Mouse (Mus musculus): ENCODE measurements around the gene Babam2. TPM values are rescaled to one million over a fixed set of nuclear protein-coding genes. Genes with fewer than 3 reads are reported as not detected.

Babam2 gene
- polyA plus RNA-seq, 1 experiment from 2014 or later = 33.5 TPM

DNA sequence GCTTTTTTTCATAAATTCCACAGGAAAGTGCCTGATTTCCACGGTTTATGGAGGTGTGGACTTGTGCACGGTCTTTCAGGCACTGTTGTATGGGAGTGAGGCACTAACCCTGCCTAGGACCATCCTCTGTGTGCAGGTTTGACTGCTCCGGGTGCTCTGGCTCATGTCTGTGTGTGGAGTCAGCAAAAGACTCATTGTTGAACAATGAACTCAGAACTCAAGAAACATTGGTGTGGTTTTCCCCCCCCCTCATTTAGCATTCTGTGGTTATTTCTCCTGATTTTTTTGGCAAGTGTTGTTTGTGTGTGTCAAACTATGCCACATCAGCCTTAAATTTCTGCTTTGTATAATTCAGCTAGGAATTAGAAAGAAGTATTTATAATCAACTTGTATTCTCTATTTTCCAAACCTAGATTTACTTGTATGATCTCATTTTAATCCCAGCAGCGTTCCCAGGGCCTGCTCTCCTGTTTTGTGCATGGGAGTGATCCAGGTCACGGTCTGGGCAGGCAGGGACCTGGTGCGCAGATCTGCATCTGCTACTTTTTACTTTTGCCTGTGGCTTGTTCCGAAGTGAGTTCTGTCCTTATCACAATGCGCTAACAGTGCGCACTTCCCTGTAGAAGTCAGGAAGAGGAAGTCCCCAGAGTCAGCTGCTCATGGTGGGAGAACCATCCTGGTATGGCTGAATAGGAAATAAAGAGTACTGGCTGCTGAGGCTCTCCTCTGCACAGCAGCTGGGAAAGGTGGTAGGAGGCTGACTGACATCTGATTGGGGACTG, 61.0 kb downstream of the Babam2 start:
- no peak overlapping the region for H3K27ac ChIP-seq (replicated peaks; ENCODE audit: low read depth, low read length)
- ATAC-seq (ENCODE audit: low FRiP score, low TSS enrichment) = no peak
- no peak overlapping the region for H3K9ac ChIP-seq (replicated peaks; ENCODE audit: low read length)
- no peaks in the 10 kb centered on the region for H3K27me3 ChIP-seq (ENCODE audit: control insufficient read depth, insufficient read depth, low read length)
- H3K9me3 ChIP-seq (ENCODE audit: control insufficient read depth, low read length) = no peaks in the 10 kb centered on the region
- H3K4me2 ChIP-seq (ENCODE audit: low read length) = no peak overlapping the region
- DNase-seq = no peak
- H3K36me3 ChIP-seq (ENCODE audit: control insufficient read depth, insufficient read depth, low read length) = no peaks in the 10 kb centered on the region
- WGBS = 92% methylated on average over 9 of the region's 9 CpGs
- no peaks in the 10 kb centered on the region for H3K4me1 ChIP-seq (ENCODE audit: control insufficient read depth, insufficient read depth, low read length)
- H3K4me3 ChIP-seq (replicated peaks; ENCODE audit: low read depth, low read length) = no peak overlapping the region

DNA sequence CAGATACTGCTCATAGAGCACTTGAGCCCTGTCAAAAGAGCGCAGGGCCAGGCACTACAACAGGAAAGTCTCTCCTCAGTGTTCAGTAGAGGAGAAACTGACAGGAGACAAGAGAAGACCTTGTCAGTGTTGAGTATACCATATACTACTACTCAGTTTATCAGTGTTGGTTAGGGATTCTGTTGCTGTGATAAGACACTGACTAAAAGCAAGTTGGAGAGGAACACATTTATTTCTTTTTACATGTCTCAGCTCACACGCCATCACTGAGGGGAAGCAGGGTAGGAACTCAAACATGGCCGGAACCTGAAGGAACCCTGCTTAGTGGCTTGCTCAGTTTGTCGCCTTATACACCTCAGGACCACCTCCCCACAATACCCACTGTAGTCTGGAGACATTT, 64.4 kb downstream of the Babam2 start:
- DNase-seq (no peak), ATAC-seq (ENCODE audit: low FRiP score, low TSS enrichment) (no peak)
- H3K36me3 ChIP-seq (ENCODE audit: control insufficient read depth, insufficient read depth, low read length) = no peaks in the 10 kb centered on the region
- 92% methylated on average over 4 of the region's 4 CpGs for WGBS
- H3K9me3 ChIP-seq (ENCODE audit: control insufficient read depth, low read length) = no peaks in the 10 kb centered on the region
- H3K27me3 ChIP-seq (ENCODE audit: control insufficient read depth, insufficient read depth, low read length) = no peaks in the 10 kb centered on the region
- no peak overlapping the region for H3K4me3 ChIP-seq (replicated peaks; ENCODE audit: low read depth, low read length)
- H3K4me2 ChIP-seq (ENCODE audit: low read length) = no peak overlapping the region
- H3K9ac ChIP-seq (replicated peaks; ENCODE audit: low read length) = no peak overlapping the region
- no peaks in the 10 kb centered on the region for H3K4me1 ChIP-seq (ENCODE audit: control insufficient read depth, insufficient read depth, low read length)
- H3K27ac ChIP-seq (replicated peaks; ENCODE audit: low read depth, low read length) = no peak overlapping the region

DNA sequence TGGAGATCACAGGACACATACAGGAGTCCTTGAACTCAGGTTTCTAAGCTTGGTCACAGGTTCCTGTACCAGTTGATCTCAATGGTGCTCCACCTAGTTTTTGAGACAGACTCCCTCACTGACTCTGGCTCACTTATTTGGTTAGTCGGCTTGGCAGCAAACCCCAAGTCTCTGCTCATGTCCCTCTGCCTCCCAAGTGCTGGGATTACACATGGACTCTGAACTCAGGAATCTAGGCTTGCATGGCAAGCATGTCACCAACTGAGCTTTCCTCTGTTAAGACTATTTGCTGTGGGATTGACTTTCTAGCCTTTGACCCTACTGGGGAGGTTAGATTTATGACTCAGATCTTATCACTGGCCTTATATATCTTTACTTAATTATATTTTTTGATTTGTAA, 65.3 kb downstream of the Babam2 start:
- H3K27me3 ChIP-seq (ENCODE audit: control insufficient read depth, insufficient read depth, low read length) = no peaks in the 10 kb centered on the region
- no peak overlapping the region for H3K27ac ChIP-seq (replicated peaks; ENCODE audit: low read depth, low read length)
- ATAC-seq (ENCODE audit: low FRiP score, low TSS enrichment) = no peak
- H3K36me3 ChIP-seq (ENCODE audit: control insufficient read depth, insufficient read depth, low read length) = no peaks in the 10 kb centered on the region
- no peaks in the 10 kb centered on the region for H3K4me1 ChIP-seq (ENCODE audit: control insufficient read depth, insufficient read depth, low read length)
- no peak for DNase-seq
- WGBS = 84% methylated on average over 1 of the region's 1 CpGs
- no peak overlapping the region for H3K9ac ChIP-seq (replicated peaks; ENCODE audit: low read length)
- no peak overlapping the region for H3K4me2 ChIP-seq (ENCODE audit: low read length)
- no peaks in the 10 kb centered on the region for H3K9me3 ChIP-seq (ENCODE audit: control insufficient read depth, low read length)
- no peak overlapping the region for H3K4me3 ChIP-seq (replicated peaks; ENCODE audit: low read depth, low read length)

DNA sequence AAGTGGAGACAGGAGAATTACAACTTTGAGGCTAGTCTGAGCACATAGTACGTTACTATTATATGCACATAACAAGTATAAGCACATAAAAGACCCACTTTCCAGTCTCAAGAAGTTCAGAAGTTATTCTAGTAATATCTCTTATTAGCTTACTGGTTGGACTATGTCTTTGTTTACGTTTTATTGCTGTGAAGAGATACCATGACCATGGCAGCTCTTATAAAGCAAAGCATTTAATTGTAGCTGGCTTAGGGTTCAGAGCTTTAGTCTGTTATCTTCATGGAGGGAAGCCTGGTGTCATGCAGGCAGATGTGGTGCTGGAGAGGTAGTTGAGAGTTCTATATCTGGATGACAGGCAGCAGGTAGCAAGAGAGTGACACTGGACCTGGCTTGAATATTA, 68.3 kb downstream of the Babam2 start:
- Histone ChIP-seq H3K9me3 (ENCODE audit: control insufficient read depth, low read length) (no peaks in the 10 kb centered on the region), H3K36me3 (ENCODE audit: control insufficient read depth, insufficient read depth, low read length) (no peaks in the 10 kb centered on the region), H3K4me3 (replicated peaks; ENCODE audit: low read depth, low read length) (no peak overlapping the region), H3K4me1 (ENCODE audit: control insufficient read depth, insufficient read depth, low read length) (no peaks in the 10 kb centered on the region), H3K27me3 (ENCODE audit: control insufficient read depth, insufficient read depth, low read length) (no peaks in the 10 kb centered on the region), H3K9ac (replicated peaks; ENCODE audit: low read length) (no peak overlapping the region), H3K4me2 (ENCODE audit: low read length) (no peak overlapping the region), H3K27ac (replicated peaks; ENCODE audit: low read depth, low read length) (no peak overlapping the region)
- ATAC-seq (ENCODE audit: low FRiP score, low TSS enrichment) (no peak), DNase-seq (no peak)
- WGBS = 87% methylated on average over 2 of the region's 2 CpGs

DNA sequence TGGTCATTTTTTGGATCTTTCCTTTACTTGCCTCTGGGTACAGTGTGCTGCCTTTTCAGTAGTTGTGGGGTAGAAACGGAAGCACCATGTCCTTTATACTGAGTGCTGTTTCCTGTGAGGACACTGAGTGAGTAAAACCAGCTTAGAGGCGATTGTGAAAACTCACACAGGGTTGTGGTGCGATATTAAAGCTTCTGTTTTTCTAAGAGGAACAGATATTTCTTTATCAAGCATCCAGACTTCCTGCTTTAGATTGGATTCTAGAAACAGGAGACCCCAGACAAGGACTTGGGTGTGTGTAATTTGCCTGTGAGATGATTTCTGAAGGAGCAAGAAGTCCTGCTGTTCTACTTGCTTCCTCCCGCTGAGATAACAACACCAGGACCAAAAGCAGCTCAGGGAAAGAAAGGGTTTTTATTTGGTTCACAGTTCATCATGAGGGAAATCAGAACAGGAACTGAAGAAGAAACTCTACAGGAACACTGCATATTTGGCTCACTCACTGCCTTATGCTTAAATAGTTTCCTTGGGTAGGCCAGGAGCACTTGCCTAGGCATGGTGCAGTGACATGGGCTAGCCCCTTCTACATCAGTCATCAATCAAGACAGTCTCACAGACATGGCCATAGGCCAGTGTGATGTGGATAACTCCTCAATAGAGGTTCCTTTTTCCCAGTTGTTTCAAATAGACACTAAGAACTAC, 69.5 kb downstream of the Babam2 start:
- H3K27ac ChIP-seq (replicated peaks; ENCODE audit: low read depth, low read length) = no peak overlapping the region
- H3K9ac ChIP-seq (replicated peaks; ENCODE audit: low read length) = no peak overlapping the region
- no peaks in the 10 kb centered on the region for H3K36me3 ChIP-seq (ENCODE audit: control insufficient read depth, insufficient read depth, low read length)
- no peaks in the 10 kb centered on the region for H3K4me1 ChIP-seq (ENCODE audit: control insufficient read depth, insufficient read depth, low read length)
- no peak overlapping the region for H3K4me2 ChIP-seq (ENCODE audit: low read length)
- ATAC-seq (ENCODE audit: low FRiP score, low TSS enrichment) = no peak
- 74% methylated on average over 4 of the region's 4 CpGs for WGBS
- DNase-seq = no peak
- H3K4me3 ChIP-seq (replicated peaks; ENCODE audit: low read depth, low read length) = no peak overlapping the region
- H3K9me3 ChIP-seq (ENCODE audit: control insufficient read depth, low read length) = no peaks in the 10 kb centered on the region
- no peaks in the 10 kb centered on the region for H3K27me3 ChIP-seq (ENCODE audit: control insufficient read depth, insufficient read depth, low read length)

DNA sequence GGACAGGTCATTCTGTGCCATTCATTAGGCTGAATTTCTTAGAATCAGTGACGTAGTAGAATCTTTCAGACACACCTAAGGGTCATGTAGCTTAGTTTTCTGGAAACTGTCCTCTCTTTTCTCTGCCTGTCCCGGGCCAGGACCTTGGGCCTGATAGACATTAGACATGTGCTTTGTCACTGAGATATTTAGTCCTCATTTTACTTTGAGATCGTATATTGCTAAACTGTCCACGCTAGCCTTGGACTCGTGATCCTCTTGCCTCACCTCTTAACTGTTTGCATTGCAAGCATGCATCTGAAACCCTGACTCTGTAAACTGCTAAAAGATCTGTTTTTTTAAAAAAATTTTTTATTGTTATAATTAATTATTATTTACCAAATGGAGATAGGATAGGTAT, 74.0 kb downstream of the Babam2 start:
- no peaks in the 10 kb centered on the region; the same call in 1 of the 2 replicates for H3K9me3 ChIP-seq (ENCODE audit: control insufficient read depth, low read length)
- no peaks in the 10 kb centered on the region for H3K36me3 ChIP-seq (ENCODE audit: control insufficient read depth, insufficient read depth, low read length)
- no peak overlapping the region for H3K4me2 ChIP-seq (ENCODE audit: low read length)
- DNase-seq (no peak), ATAC-seq (ENCODE audit: low FRiP score, low TSS enrichment) (no peak)
- no peak overlapping the region for H3K4me3 ChIP-seq (replicated peaks; ENCODE audit: low read depth, low read length)
- no peaks in the 10 kb centered on the region for H3K4me1 ChIP-seq (ENCODE audit: control insufficient read depth, insufficient read depth, low read length)
- H3K27ac ChIP-seq (replicated peaks; ENCODE audit: low read depth, low read length) = no peak overlapping the region
- WGBS = 86% methylated on average over 5 of the region's 5 CpGs
- H3K27me3 ChIP-seq (ENCODE audit: control insufficient read depth, insufficient read depth, low read length) = no peaks in the 10 kb centered on the region
- no peak overlapping the region for H3K9ac ChIP-seq (replicated peaks; ENCODE audit: low read length)

DNA sequence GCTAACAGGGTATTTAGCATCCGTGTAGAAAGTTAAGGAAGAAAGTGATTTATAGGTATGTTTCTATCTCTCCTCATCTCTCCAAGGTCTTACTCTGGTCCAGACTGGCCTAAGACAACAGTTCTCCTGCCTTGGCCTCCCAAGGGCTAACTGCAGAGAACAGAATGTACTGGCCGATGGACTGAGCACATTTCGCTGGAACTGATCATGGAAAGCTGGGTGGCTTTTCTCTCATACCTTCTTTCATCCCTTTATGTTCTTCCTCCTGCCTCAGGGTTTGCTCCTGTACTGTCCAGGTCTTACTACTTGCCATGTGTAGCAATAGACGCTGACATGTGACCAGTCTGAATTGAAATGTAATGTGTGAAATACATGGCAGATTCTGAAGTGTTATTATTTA, 74.4 kb downstream of the Babam2 start:
- Histone ChIP-seq H3K27me3 (ENCODE audit: control insufficient read depth, insufficient read depth, low read length) (no peaks in the 10 kb centered on the region), H3K4me2 (ENCODE audit: low read length) (no peak overlapping the region), H3K4me3 (replicated peaks; ENCODE audit: low read depth, low read length) (no peak overlapping the region), H3K9ac (replicated peaks; ENCODE audit: low read length) (no peak overlapping the region), H3K9me3 (ENCODE audit: control insufficient read depth, low read length) (no peaks in the 10 kb centered on the region; the same call in 1 of the 2 replicates), H3K36me3 (ENCODE audit: control insufficient read depth, insufficient read depth, low read length) (no peaks in the 10 kb centered on the region), H3K27ac (replicated peaks; ENCODE audit: low read depth, low read length) (no peak overlapping the region), H3K4me1 (ENCODE audit: control insufficient read depth, insufficient read depth, low read length) (no peaks in the 10 kb centered on the region)
- DNase-seq = no peak
- WGBS = 96% methylated on average over 4 of the region's 4 CpGs
- ATAC-seq (ENCODE audit: low FRiP score, low TSS enrichment) = no peak

DNA sequence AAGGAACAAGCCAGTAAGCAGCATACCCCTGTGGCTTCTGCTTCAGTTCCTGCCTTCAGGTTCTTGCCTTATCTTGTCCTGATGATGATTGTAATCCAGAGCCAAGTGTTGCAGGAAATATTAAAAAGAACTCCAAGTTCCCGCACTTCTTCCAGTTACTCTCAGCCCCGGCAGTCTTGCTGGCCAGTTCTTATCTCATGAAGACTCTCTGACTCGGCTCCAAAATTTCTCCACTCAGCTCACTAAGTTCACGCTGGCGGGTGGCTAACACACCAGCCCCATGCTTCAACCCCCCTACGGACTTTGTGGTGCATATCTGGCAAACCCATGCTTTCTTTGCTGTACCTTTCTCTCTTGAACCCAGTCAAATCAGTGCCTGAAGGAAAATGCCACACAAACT, 77.5 kb downstream of the Babam2 start:
- ATAC-seq (ENCODE audit: low FRiP score, low TSS enrichment) = no peak
- Histone ChIP-seq H3K27me3 (ENCODE audit: control insufficient read depth, insufficient read depth, low read length) (no peaks in the 10 kb centered on the region), H3K4me1 (ENCODE audit: control insufficient read depth, insufficient read depth, low read length) (no peaks in the 10 kb centered on the region), H3K4me2 (ENCODE audit: low read length) (no peak overlapping the region), H3K4me3 (replicated peaks; ENCODE audit: low read depth, low read length) (no peak overlapping the region), H3K9me3 (ENCODE audit: control insufficient read depth, low read length) (no peaks in the 10 kb centered on the region; the same call in 1 of the 2 replicates), H3K27ac (replicated peaks; ENCODE audit: low read depth, low read length) (no peak overlapping the region), H3K9ac (replicated peaks; ENCODE audit: low read length) (no peak overlapping the region), H3K36me3 (ENCODE audit: control insufficient read depth, insufficient read depth, low read length) (no peaks in the 10 kb centered on the region)
- 95% methylated on average over 6 of the region's 6 CpGs for WGBS
- no peak for DNase-seq

GRCm38 (mm10) chr5:31781624-31782023, 84.1 kb downstream of the Babam2 start:
- WGBS = 86% methylated on average over 5 of the region's 5 CpGs
- H3K4me1 ChIP-seq (ENCODE audit: control insufficient read depth, insufficient read depth, low read length) = no peaks in the 10 kb centered on the region
- H3K4me3 ChIP-seq (replicated peaks; ENCODE audit: low read depth, low read length) = no peak overlapping the region
- H3K9ac ChIP-seq (replicated peaks; ENCODE audit: low read length) = no peak overlapping the region
- no peak overlapping the region for H3K27ac ChIP-seq (replicated peaks; ENCODE audit: low read depth, low read length)
- ATAC-seq (ENCODE audit: low FRiP score, low TSS enrichment) = no peak
- no peaks in the 10 kb centered on the region for H3K36me3 ChIP-seq (ENCODE audit: control insufficient read depth, insufficient read depth, low read length)
- H3K4me2 ChIP-seq (ENCODE audit: low read length) = no peak overlapping the region
- H3K27me3 ChIP-seq (ENCODE audit: control insufficient read depth, insufficient read depth, low read length) = no peaks in the 10 kb centered on the region
- DNase-seq = no peak
- H3K9me3 ChIP-seq (ENCODE audit: control insufficient read depth, low read length) = no peaks in the 10 kb centered on the region

Measured in midbrain, embryonic 14.5 days (tissue).